Mouse (Mus musculus) brain, embryonic 14.5 days (tissue): ENCODE results near the gene C7. TPM values are rescaled to one million over a fixed set of nuclear protein-coding genes. Genes with fewer than 3 reads are reported as not detected.
A peak's percentile ranks its signal among the peaks of the same experiment; 100 is the strongest.
"Not testable (repeated sequence)": the region's sequence is repeated elsewhere in the genome, so short reads cannot be mapped to it uniquely, and the experiment has no call there.

Experiments
- DNase-seq: peaks from one replicate; pipeline ENCODE4 v3.0.0-alpha.2; 2011; ENCODE audit warnings: low read depth
- CTCF ChIP-seq: fragments of 200-500 bp; IDR thresholded peaks from 2 replicates; pipeline ENCODE4 v1.5.1; 2012; ENCODE audit warnings: inconsistent platforms, mild to moderate bottlenecking, moderate library complexity, borderline replicate concordance; ENCODE audit not compliant: insufficient read depth, insufficient read length; ENCODE audit errors: extremely low read depth
- POLR2A ChIP-seq: fragments of 200-500 bp; IDR thresholded peaks from 2 replicates; pipeline ENCODE4 v1.6.1; 2012; ENCODE audit warnings: mild to moderate bottlenecking, inconsistent platforms, borderline replicate concordance; ENCODE audit not compliant: poor library complexity, insufficient read depth, insufficient read length, severe bottlenecking; ENCODE audit errors: extremely low read depth
- polyA plus RNA-seq: library from polyadenylated mRNA; depleted of rRNA; stranded (reverse); fragments of >200 nt; gene quantifications from 2 replicates; pipeline ENCODE4 v1.2.3, GENCODE M21; 2012; rRNA removed

Gene C7
- polyA plus RNA-seq, 1 experiment, result 0.14 TPM

- peak; percentile 46 for DNase-seq
- no peak for TF ChIP-seq POLR2A
- no peak for TF ChIP-seq CTCF
Observed at GRCm38 (mm10) chr15:5086162-5086561, 22.6 kb upstream of the C7 start.

GRCm38 (mm10) chr15:5081235-5081634, 17.7 kb upstream of the C7 start:
- TF ChIP-seq CTCF (no peak), POLR2A (no peak)
- DNase-seq, result no peak

GRCm38 (mm10) chr15:5068801-5069518, 5.4 kb upstream of the C7 start:
- peak; percentile 81 for DNase-seq
- TF ChIP-seq POLR2A (no peak), CTCF (peak; percentile 79)

- peak; percentile 79 for DNase-seq
- no peak for TF ChIP-seq POLR2A
- no peak for TF ChIP-seq CTCF
Observed at GRCm38 (mm10) chr15:5045560-5046284, 17.8 kb downstream of the C7 start.

- TF ChIP-seq POLR2A (no peak), CTCF (no peak)
- no peak for DNase-seq
Observed at GRCm38 (mm10) chr15:5029256-5029655, 34.3 kb downstream of the C7 start.

- DNase-seq, result not testable (repeated sequence)
Observed at GRCm38 (mm10) chr15:5023479-5024265, 39.9 kb downstream of the C7 start.

- DNase-seq, result no peak
- TF ChIP-seq CTCF (no peak), POLR2A (no peak)
Observed at GRCm38 (mm10) chr15:5009644-5010107, 53.9 kb downstream of the C7 start.

- DNase-seq, result peak; percentile 39
- TF ChIP-seq POLR2A (no peak), CTCF (no peak)
Observed at GRCm38 (mm10) chr15:5003503-5004196, 59.9 kb downstream of the C7 start.

- DNase-seq, result peak; percentile 83
- TF ChIP-seq POLR2A, result no peak
- no peak for TF ChIP-seq CTCF
Observed at GRCm38 (mm10) chr15:5002903-5003302, 60.6 kb downstream of the C7 start.

GRCm38 (mm10) chr15:4973355-4973754, 90.2 kb downstream of the C7 start:
- no peak for TF ChIP-seq POLR2A
- peak; percentile 18 for DNase-seq

Other genes with a start within 250 kb of the C7 start
- not detected in 2 replicates for gene Mroh2b, start 165.0 kb downstream of the C7 start, polyA plus RNA-seq
- 0.48 and 0.70 TPM in 2 replicates for gene Card6, start 44.8 kb upstream of the C7 start, polyA plus RNA-seq
- gene Rpl37, start 52.9 kb upstream of the C7 start, polyA plus RNA-seq, result 979 and 999 TPM in 2 replicates
- gene Prkaa1, start 80.1 kb upstream of the C7 start, polyA plus RNA-seq, result 11.5 and 14.4 TPM in 2 replicates
- gene Ttc33, start 121.8 kb upstream of the C7 start, polyA plus RNA-seq, result 24.5 and 29.0 TPM in 2 replicates
- 0.76 and 1.2 TPM in 2 replicates for gene Ptger4, start 180.4 kb upstream of the C7 start, polyA plus RNA-seq